Mouse (Mus musculus): ENCODE data around the gene Arxes1. TPM values are rescaled to one million over a fixed set of nuclear protein-coding genes. Genes with fewer than 3 reads are reported as not detected.
"Not testable (repeated sequence)": the region's sequence is repeated elsewhere in the genome, so short reads cannot be mapped to it uniquely, and the experiment has no call there.

The Arxes1 gene
- total and polyA plus RNA-seq, 3 experiments = not detected

DNA sequence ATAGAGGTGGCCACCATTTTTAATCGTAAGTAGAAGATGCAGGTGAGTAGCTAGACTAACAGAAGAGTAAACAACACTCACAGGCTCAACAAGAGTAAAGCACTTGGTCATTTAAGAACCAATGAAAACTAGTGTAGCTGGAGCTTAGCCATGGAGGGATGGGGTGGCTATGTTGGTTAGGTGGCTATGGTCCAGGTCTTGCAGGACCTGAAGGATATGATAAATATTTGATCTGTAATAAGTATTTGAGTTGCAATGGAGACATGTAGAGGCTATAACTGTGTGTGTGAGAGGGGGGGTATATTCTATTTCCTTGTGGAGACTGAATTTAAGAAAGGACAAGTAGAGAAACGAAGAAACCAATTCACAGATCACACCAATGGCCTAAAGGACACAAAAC, 18.1 kb downstream of the Arxes1 start:
- H3K9me3 ChIP-seq (replicated peaks; ENCODE audit: insufficient read depth, low read length) = no peaks in the 10 kb centered on the region
- H3K36me3 ChIP-seq (ENCODE audit: control insufficient read depth in 1 of 2, insufficient read depth in 2 of 2, low read length in 2 of 2) = no peaks in the 10 kb centered on the region
- H3K27me3 ChIP-seq (ENCODE audit: control insufficient read depth in 1 of 2, insufficient read depth in 2 of 2, low read length in 2 of 2) = no peaks in the 10 kb centered on the region; a peak in 2 of 4 replicates
- TF ChIP-seq JUND (IDR thresholded peaks at IDR 0.05; ENCODE audit: low read depth, low read length) = no peak
- no peak for TF ChIP-seq E2F4 (IDR thresholded peaks at IDR 0.05; ENCODE audit: borderline replicate concordance, low read depth, low read length)
- no peak for TF ChIP-seq SMC3 (IDR thresholded peaks at IDR 0.05; ENCODE audit: low read depth, low read length)
- no peak for TF ChIP-seq USF1 (IDR thresholded peaks at IDR 0.05; ENCODE audit: low read depth, low read length)
- no peak for TF ChIP-seq MXI1 (IDR thresholded peaks at IDR 0.05; ENCODE audit: low read depth, low read length)
- no peak for TF ChIP-seq CHD2 (IDR thresholded peaks at IDR 0.05; ENCODE audit: low read length)
- no peak for DNase-seq (ENCODE audit: low read depth, low spot score)
- H3K4me3 ChIP-seq (ENCODE audit: control insufficient read depth in 1 of 2, insufficient read depth in 1 of 2, low read depth in 2 of 2, low read length in 2 of 2) = no peak overlapping the region
- no peak overlapping the region for H3K9ac ChIP-seq (ENCODE audit: control insufficient read depth, low read depth, low read length, poor library complexity, severe bottlenecking)
- no peaks in the 10 kb centered on the region for H3K4me1 ChIP-seq (ENCODE audit: control insufficient read depth in 1 of 2, insufficient read depth in 2 of 2, low read length in 2 of 2)
- no peaks in the 10 kb centered on the region for H3K79me2 ChIP-seq (ENCODE audit: control insufficient read depth, insufficient read depth, low read length, poor library complexity)
- no peak overlapping the region for H3K27ac ChIP-seq (ENCODE audit: control insufficient read depth, low read depth, low read length)

DNA sequence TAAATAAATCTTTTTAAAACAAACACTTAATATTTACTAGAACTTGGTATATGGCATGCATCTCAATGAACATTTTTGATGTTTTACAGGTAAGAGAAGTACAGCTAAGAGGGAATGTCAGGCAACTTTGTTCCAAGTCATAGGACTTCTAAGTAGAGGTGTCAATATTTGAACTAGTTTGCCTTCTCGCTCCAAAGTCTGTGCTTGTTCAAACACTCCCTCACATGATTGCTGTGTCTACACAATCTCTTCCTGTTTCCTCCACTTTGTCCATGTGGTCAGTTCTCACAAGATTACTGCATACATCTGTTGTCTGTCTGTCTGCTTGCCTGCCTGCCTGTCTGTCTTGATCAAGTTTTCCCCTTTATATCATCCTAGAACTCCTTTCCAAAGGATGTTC, 27.5 kb downstream of the Arxes1 start:
- Histone ChIP-seq H3K27ac (ENCODE audit: control insufficient read depth, low read depth, low read length) (no peak overlapping the region), H3K36me3 (ENCODE audit: control insufficient read depth in 1 of 2, insufficient read depth in 2 of 2, low read length in 2 of 2) (no peaks in the 10 kb centered on the region), H3K79me2 (ENCODE audit: control insufficient read depth, insufficient read depth, low read length, poor library complexity) (no peaks in the 10 kb centered on the region), H3K4me1 (ENCODE audit: control insufficient read depth in 1 of 2, insufficient read depth in 2 of 2, low read length in 2 of 2) (no peaks in the 10 kb centered on the region), H3K9ac (ENCODE audit: control insufficient read depth, low read depth, low read length, poor library complexity, severe bottlenecking) (no peak overlapping the region), H3K27me3 (ENCODE audit: control insufficient read depth in 1 of 2, insufficient read depth in 2 of 2, low read length in 2 of 2) (no peaks in the 10 kb centered on the region; a peak in 3 of 4 replicates), H3K9me3 (replicated peaks; ENCODE audit: insufficient read depth, low read length) (no peaks in the 10 kb centered on the region), H3K4me3 (ENCODE audit: control insufficient read depth in 1 of 2, insufficient read depth in 1 of 2, low read depth in 2 of 2, low read length in 2 of 2) (no peak overlapping the region)
- DNase-seq (ENCODE audit: low read depth, low spot score) = no peak
- TF ChIP-seq TAL1 (IDR thresholded peaks at IDR 0.05; ENCODE audit: low read length) (no peak), ZC3H11A (IDR thresholded peaks at IDR 0.05; ENCODE audit: low read depth, low read length) (no peak), MAFK (IDR thresholded peaks at IDR 0.05; ENCODE audit: borderline replicate concordance, low read depth, low read length) (no peak), CHD1 (IDR thresholded peaks at IDR 0.05; ENCODE audit: low read depth, low read length) (no peak), ELF1 (IDR thresholded peaks at IDR 0.05; ENCODE audit: low read depth, low read length) (no peak), POLR2AphosphoS5 (IDR thresholded peaks at IDR 0.05; ENCODE audit: borderline replicate concordance, low read depth, low read length) (no peak), SIN3A (IDR thresholded peaks at IDR 0.05; ENCODE audit: low read length) (no peak), TBP (IDR thresholded peaks at IDR 0.05; ENCODE audit: low read depth, low read length) (no peak)

GRCm38 (mm10) chrX:136067201-136067991, 34.2 kb downstream of the Arxes1 start:
- not testable (repeated sequence) for H3K4me1 ChIP-seq (ENCODE audit: control insufficient read depth in 1 of 2, insufficient read depth in 2 of 2, low read length in 2 of 2); H3K27me3 ChIP-seq (ENCODE audit: control insufficient read depth in 1 of 2, insufficient read depth in 2 of 2, low read length in 2 of 2); H3K4me3 ChIP-seq (ENCODE audit: control insufficient read depth in 1 of 2, insufficient read depth in 1 of 2, low read depth in 2 of 2, low read length in 2 of 2); H3K9ac ChIP-seq (ENCODE audit: control insufficient read depth, low read depth, low read length, poor library complexity, severe bottlenecking); H3K27ac ChIP-seq (ENCODE audit: control insufficient read depth, low read depth, low read length); H3K36me3 ChIP-seq (ENCODE audit: control insufficient read depth in 1 of 2, insufficient read depth in 2 of 2, low read length in 2 of 2); H3K79me2 ChIP-seq (ENCODE audit: control insufficient read depth, insufficient read depth, low read length, poor library complexity); H3K9me3 ChIP-seq (replicated peaks; ENCODE audit: insufficient read depth, low read length)
- DNase-seq (ENCODE audit: low read depth, low spot score) = peak; percentile 29

DNA sequence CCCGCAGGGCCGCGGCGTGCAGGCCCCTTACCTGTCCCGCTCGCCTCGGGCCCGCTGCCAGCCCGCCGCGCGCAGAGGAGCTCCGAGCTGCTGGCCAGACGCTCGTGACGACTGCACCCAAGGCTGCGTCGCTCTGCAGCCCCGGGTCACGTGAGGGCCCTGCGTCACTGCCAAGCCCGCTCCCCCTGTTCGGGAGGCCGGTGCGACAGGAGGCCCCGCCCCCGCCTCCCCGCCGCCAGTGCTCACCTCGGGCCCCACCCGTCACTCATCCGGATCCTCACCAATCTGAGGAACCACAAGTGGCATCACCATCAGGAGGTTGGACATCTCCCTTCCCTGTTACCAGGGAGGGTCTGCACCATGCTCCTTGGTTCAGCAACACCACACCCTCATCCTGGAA, 34.9 kb downstream of the Arxes1 start, which contains the start of gene Bex2:
Gene Bex2 (minus strand): TSS at position 217 of the 400 bp plus-strand sequence.
- not testable (repeated sequence) for H3K79me2 ChIP-seq (ENCODE audit: control insufficient read depth, insufficient read depth, low read length, poor library complexity); DNase-seq (ENCODE audit: low read depth, low spot score); H3K9me3 ChIP-seq (replicated peaks; ENCODE audit: insufficient read depth, low read length); H3K27me3 ChIP-seq (ENCODE audit: control insufficient read depth in 1 of 2, insufficient read depth in 2 of 2, low read length in 2 of 2); H3K4me1 ChIP-seq (ENCODE audit: control insufficient read depth in 1 of 2, insufficient read depth in 2 of 2, low read length in 2 of 2); H3K27ac ChIP-seq (ENCODE audit: control insufficient read depth, low read depth, low read length); H3K36me3 ChIP-seq (ENCODE audit: control insufficient read depth in 1 of 2, insufficient read depth in 2 of 2, low read length in 2 of 2); H3K9ac ChIP-seq (ENCODE audit: control insufficient read depth, low read depth, low read length, poor library complexity, severe bottlenecking); H3K4me3 ChIP-seq (ENCODE audit: control insufficient read depth in 1 of 2, insufficient read depth in 1 of 2, low read depth in 2 of 2, low read length in 2 of 2)

All from MEL (cell line).